10 mouse cellular contexts compared by ENCODE assay signal in the genomic region with DNA sequence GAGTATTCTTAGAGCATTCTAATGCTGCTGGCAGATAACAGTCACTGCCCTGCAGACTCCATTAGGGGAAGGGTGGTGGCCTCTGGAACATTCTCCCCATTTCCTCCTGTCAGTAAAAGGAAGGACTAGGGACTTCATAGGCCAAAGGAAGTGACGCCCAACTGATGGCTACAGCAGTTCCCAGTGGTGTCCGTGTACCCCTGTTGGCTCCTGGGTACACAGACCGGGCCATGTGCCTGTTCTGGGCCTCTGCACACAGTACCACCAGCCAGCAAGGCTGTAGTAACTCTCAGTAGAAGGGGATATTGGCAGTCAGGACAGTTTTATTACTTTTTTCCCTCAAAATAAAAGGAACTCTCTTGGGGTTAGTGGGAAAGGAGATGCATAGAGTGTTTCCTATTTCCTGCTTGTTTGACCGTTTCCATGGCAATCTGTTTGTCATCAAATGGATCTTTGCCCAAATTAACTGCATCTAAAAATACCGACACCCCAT.
DNase-seq lines count a peak whose midpoint lies in the region; ATAC-seq and TF ChIP-seq lines count a peak whose summit lies in the region.
"Had no signal": no experiment of that assay in that cellular context is flagged by ENCODE, and none has a peak within 500 bp of the region (broad histone marks: within the 10 kb centered on the region; RNA-seq: fewer than 3 reads in every experiment).

No protein-coding gene starts in this region.

- H3K27me3 ChIP-seq in lung, embryonic 14.5 days (ENCODE audit: insufficient read depth, low read length) = no peaks in the 10 kb centered on the region
- H3K27me3 ChIP-seq in heart, embryonic 13.5 days (replicated peaks) = no peaks in the 10 kb centered on the region
- no peaks in the 10 kb centered on the region for H3K27me3 ChIP-seq in limb, embryonic 13.5 days
- no peaks in the 10 kb centered on the region for H3K27me3 ChIP-seq in stomach, embryonic 14.5 days (ENCODE audit: control insufficient read depth, insufficient read depth, low read length)
- H3K27me3 ChIP-seq: Patski had no signal

- H3K4me1 ChIP-seq in lung, embryonic 14.5 days (ENCODE audit: insufficient read depth) = peaks cover 43% of the 10 kb centered on the region
- peaks cover 56% of the 10 kb centered on the region for H3K4me1 ChIP-seq in lung, adult 2 months (ENCODE audit: control insufficient read depth, insufficient read depth, low read length)
- peaks cover 92% of the 10 kb centered on the region for H3K4me1 ChIP-seq in heart, embryonic 13.5 days
- peaks cover 86% of the 10 kb centered on the region for H3K4me1 ChIP-seq in limb, embryonic 13.5 days
- H3K4me1 ChIP-seq in stomach, embryonic 14.5 days (ENCODE audit: control insufficient read depth, insufficient read depth, low read length) = peaks cover 25% of the 10 kb centered on the region; the same call in 1 of the 2 replicates

- WGBS in lung, embryonic 14.5 days = 71% methylated on average over 5 of the region's 5 CpGs
- 28% methylated on average over 5 of the region's 5 CpGs for WGBS in lung, adult 2 months
- 68% methylated on average over 5 of the region's 5 CpGs for WGBS in heart, embryonic 13.5 days
- 71% methylated on average over 5 of the region's 5 CpGs for WGBS in limb, embryonic 13.5 days
- 79% methylated on average over 5 of the region's 5 CpGs for WGBS in stomach, embryonic 14.5 days

- no peaks in the 10 kb centered on the region for H3K9me3 ChIP-seq in lung, embryonic 14.5 days (ENCODE audit: low read depth, low read length)
- no peaks in the 10 kb centered on the region for H3K9me3 ChIP-seq in heart, embryonic 13.5 days
- H3K9me3 ChIP-seq in limb, embryonic 13.5 days = no peaks in the 10 kb centered on the region
- H3K9me3 ChIP-seq in stomach, embryonic 14.5 days (ENCODE audit: control insufficient read depth, low read depth, low read length) = no peaks in the 10 kb centered on the region

- peak overlapping the region; percentile 50; the same call in 1 of the 2 replicates for H3K27ac ChIP-seq in lung, embryonic 14.5 days (ENCODE audit: low read depth)
- peak overlapping the region; percentile 56 for H3K27ac ChIP-seq in heart, embryonic 13.5 days (replicated peaks)
- H3K27ac ChIP-seq in limb, embryonic 13.5 days = peak overlapping the region; percentile 23; the same call in 1 of the 2 replicates
- H3K27ac ChIP-seq in stomach, embryonic 14.5 days (ENCODE audit: low read length) = peak overlapping the region; percentile 28; the same call in 1 of the 2 replicates

- no peak for TF ChIP-seq POLR2A in lung, adult 2 months (IDR thresholded peaks at IDR 0.05; ENCODE audit: borderline replicate concordance, extremely low read depth, low read depth, low read length)

- no peak for ATAC-seq in lung, embryonic 14.5 days (ENCODE audit: insufficient read depth)
- ATAC-seq in heart, embryonic 13.5 days (ENCODE audit: extremely low read depth, insufficient number of reproducible peaks, low FRiP score, low TSS enrichment) = no peak
- no peak for ATAC-seq in limb, embryonic 13.5 days (ENCODE audit: low FRiP score, low read depth)
- ATAC-seq in stomach, embryonic 14.5 days (ENCODE audit: insufficient number of reproducible peaks, insufficient read depth, low FRiP score, low read depth) = no peak
- ATAC-seq: Patski had no signal

- TF ChIP-seq CTCF in lung, embryonic 14.5 days (IDR thresholded peaks at IDR 0.05; ENCODE audit: low read depth) = no peak
- no peak for TF ChIP-seq CTCF in lung, adult 2 months (IDR thresholded peaks at IDR 0.05; ENCODE audit: insufficient read depth, low read length)

- peaks cover 44% of the 10 kb centered on the region for H3K36me3 ChIP-seq in lung, embryonic 14.5 days (ENCODE audit: insufficient read depth)
- peaks cover 30% of the 10 kb centered on the region for H3K36me3 ChIP-seq in heart, embryonic 13.5 days
- H3K36me3 ChIP-seq in limb, embryonic 13.5 days = peaks cover 65% of the 10 kb centered on the region
- peaks cover 7% of the 10 kb centered on the region; the same call in 1 of the 2 replicates for H3K36me3 ChIP-seq in stomach, embryonic 14.5 days (ENCODE audit: control insufficient read depth, insufficient read depth, low read length)

- no peak overlapping the region for H3K4me3 ChIP-seq in lung, embryonic 14.5 days (ENCODE audit: low read depth, low read length)
- H3K4me3 ChIP-seq in lung, adult 2 months (replicated peaks; ENCODE audit: extremely low read depth, low read depth, low read length) = no peak overlapping the region
- H3K4me3 ChIP-seq in heart, embryonic 13.5 days = no peak overlapping the region
- no peak overlapping the region for H3K4me3 ChIP-seq in limb, embryonic 13.5 days
- no peak overlapping the region for H3K4me3 ChIP-seq in stomach, embryonic 14.5 days (ENCODE audit: low read depth, low read length)
- H3K4me3 ChIP-seq: erythroblast, embryonic 14.5 days had no signal

- DNase-seq in lung, embryonic 14.5 days = peak; percentile 30
- no peak for DNase-seq in lung, adult 2 months
- DNase-seq in cerebellum, postnatal 14 days = no peak
- no peak for DNase-seq in ovary, postnatal 36 days (ENCODE audit: low spot score)
- DNase-seq in thymus, postnatal 25 days = no peak

- H3K4me2 ChIP-seq in lung, embryonic 14.5 days = no peak overlapping the region
- H3K4me2 ChIP-seq in heart, embryonic 13.5 days = no peak overlapping the region
- H3K4me2 ChIP-seq in limb, embryonic 13.5 days (replicated peaks) = no peak overlapping the region
- no peak overlapping the region for H3K4me2 ChIP-seq in stomach, embryonic 14.5 days (replicated peaks; ENCODE audit: low read depth, low read length)

- no peak overlapping the region for H3K9ac ChIP-seq in lung, embryonic 14.5 days
- no peak overlapping the region for H3K9ac ChIP-seq in heart, embryonic 13.5 days
- no peak overlapping the region for H3K9ac ChIP-seq in limb, embryonic 13.5 days
- no peak overlapping the region for H3K9ac ChIP-seq in stomach, embryonic 14.5 days (replicated peaks; ENCODE audit: low read depth, low read length)
